Mouse (Mus musculus) spleen, postnatal 14 days (tissue): Measurements from ENCODE around the gene Man2b2.

Source experiments
- DNase-seq, 2 experiments: peaks; one replicate each; pipeline ENCODE4 v3.0.0; 2021 to 2022; ENCODE audit warnings: low spot score in 2 of 2

The Man2b2 gene

GRCm38 (mm10) chr5:36829913-36830879 is at the start of gene Man2b2:
Gene Man2b2 (minus strand): TSS chr5:36830653.
- DNase-seq = peak; percentile 78 to 88

GRCm38 (mm10) chr5:36878801-36879200 is 48.3 kb upstream of the Man2b2 start:
- DNase-seq = no peak

GRCm38 (mm10) chr5:36877641-36878040 is 47.2 kb upstream of the Man2b2 start:
- DNase-seq = no peak

- no peak for DNase-seq
Observed at GRCm38 (mm10) chr5:36876777-36877396, 46.4 kb upstream of the Man2b2 start.

GRCm38 (mm10) chr5:36875956-36876355 is 45.5 kb upstream of the Man2b2 start:
- DNase-seq = no peak

- DNase-seq = no peak
Observed at GRCm38 (mm10) chr5:36870916-36871315, 40.5 kb upstream of the Man2b2 start.

GRCm38 (mm10) chr5:36869578-36870236 is 39.3 kb upstream of the Man2b2 start:
- DNase-seq = no peak

GRCm38 (mm10) chr5:36869186-36869577 is 38.7 kb upstream of the Man2b2 start:
- no peak for DNase-seq

GRCm38 (mm10) chr5:36868266-36869090 is 38.0 kb upstream of the Man2b2 start, which contains the start of gene Ppp2r2c:
Gene Ppp2r2c (plus strand): TSS chr5:36868513.
- no peak for DNase-seq

GRCm38 (mm10) chr5:36867561-36867960 is 37.1 kb upstream of the Man2b2 start:
- no peak for DNase-seq

- no peak for DNase-seq
Observed at GRCm38 (mm10) chr5:36866701-36867250, 36.3 kb upstream of the Man2b2 start.

GRCm38 (mm10) chr5:36861084-36861483 is 30.6 kb upstream of the Man2b2 start:
- no peak for DNase-seq

GRCm38 (mm10) chr5:36857546-36857945 is 27.1 kb upstream of the Man2b2 start:
- no peak for DNase-seq

- no peak for DNase-seq
Observed at GRCm38 (mm10) chr5:36856529-36856928, 26.1 kb upstream of the Man2b2 start.

- no peak for DNase-seq
Observed at GRCm38 (mm10) chr5:36855180-36855579, 24.7 kb upstream of the Man2b2 start.

- no peak for DNase-seq
Observed at GRCm38 (mm10) chr5:36851572-36851971, 21.1 kb upstream of the Man2b2 start.

- DNase-seq = no peak
Observed at GRCm38 (mm10) chr5:36844490-36844889, 14.0 kb upstream of the Man2b2 start.

GRCm38 (mm10) chr5:36841701-36842100 is 11.2 kb upstream of the Man2b2 start:
- DNase-seq = no peak

GRCm38 (mm10) chr5:36840092-36840491 is 9.6 kb upstream of the Man2b2 start:
- DNase-seq = no peak

GRCm38 (mm10) chr5:36839602-36840001 is 9.1 kb upstream of the Man2b2 start:
- no peak for DNase-seq

- DNase-seq = no peak
Observed at GRCm38 (mm10) chr5:36839032-36839431, 8.6 kb upstream of the Man2b2 start.
